Mouse (Mus musculus) olfactory bulb, adult 2 months (tissue): Measurements from ENCODE around the gene Unc5c. TPM values are rescaled to one million over a fixed set of nuclear protein-coding genes. Genes with fewer than 3 reads are reported as not detected.

Experiments
- H3K27ac ChIP-seq: fragments of 200-500 bp; 2 replicates; pipeline ENCODE4 v1.5.1; 2012; ENCODE audit warnings: low read depth, low read length; ENCODE audit not compliant: insufficient read depth
- H3K4me1 ChIP-seq: fragments of 200-500 bp; 2 replicates; pipeline ENCODE4 v1.6.1; 2012; ENCODE audit warnings: low read length; ENCODE audit not compliant: control insufficient read depth, insufficient read depth
- H3K4me3 ChIP-seq: fragments of 200-500 bp; 2 replicates; pipeline ENCODE4 v1.5.1; 2012; ENCODE audit warnings: mild to moderate bottlenecking, low read depth, low read length, moderate library complexity; ENCODE audit not compliant: insufficient read depth
- CTCF ChIP-seq: fragments of 200-500 bp; IDR thresholded peaks from 2 replicates; pipeline ENCODE4 v1.5.1; 2012; ENCODE audit warnings: low read depth, mild to moderate bottlenecking, low read length, moderate library complexity; ENCODE audit not compliant: insufficient read depth
- POLR2A ChIP-seq: fragments of 200-500 bp; IDR thresholded peaks from 2 replicates; pipeline ENCODE4 v1.6.1; 2012; ENCODE audit warnings: mild to moderate bottlenecking, low read depth, low read length, moderate library complexity; ENCODE audit not compliant: insufficient read depth
- WGBS: fragments of 180-500 bp; shearing (Covaris S2); methylation state at CpG from one replicate; pipeline ENCODE4 v1.1.7; 2018; 5-methylcytosine and 5-hydroxymethylcytosine counted together
- polyA plus RNA-seq: library from polyadenylated mRNA; stranded (reverse); fragments of >200 nt; gene quantifications from 2 replicates; pipeline ENCODE4 v1.2.4, GENCODE M21; 2012; ENCODE audit warnings: low replicate concordance; ENCODE audit not compliant: missing spikeins, insufficient read depth, insufficient read length

Unc5c gene
- polyA plus RNA-seq, 1 experiment, result not detected

- no peak for TF ChIP-seq POLR2A
- TF ChIP-seq CTCF, result no peak
- Histone ChIP-seq H3K27ac (no peak overlapping the region), H3K4me3 (no peak overlapping the region), H3K4me1 (no peaks in the 10 kb centered on the region)
- 92% methylated on average over 4 of the region's 4 CpGs for WGBS
Observed at GRCm38 (mm10) chr3:141498348-141499056, 33.5 kb downstream of the Unc5c start.

- H3K4me1 ChIP-seq, result no peaks in the 10 kb centered on the region
- H3K27ac ChIP-seq, result no peak overlapping the region
- TF ChIP-seq POLR2A (no peak), CTCF (no peak)
- H3K4me3 ChIP-seq, result no peak overlapping the region
- 76% methylated on average over 4 of the region's 4 CpGs for WGBS
Observed at GRCm38 (mm10) chr3:141501845-141502505, 37.0 kb downstream of the Unc5c start.

- no peak overlapping the region for H3K4me3 ChIP-seq
- no peak overlapping the region for H3K27ac ChIP-seq
- no peak for TF ChIP-seq POLR2A
- no peaks in the 10 kb centered on the region for H3K4me1 ChIP-seq
- WGBS, result 92% methylated on average over 3 of the region's 3 CpGs
Observed at GRCm38 (mm10) chr3:141503331-141503730, 38.3 kb downstream of the Unc5c start.

GRCm38 (mm10) chr3:141509772-141510171 lies 44.8 kb downstream of the Unc5c start:
- no peak overlapping the region for H3K27ac ChIP-seq
- TF ChIP-seq POLR2A (no peak), CTCF (no peak)
- WGBS, result 47% methylated on average over 1 of the region's 1 CpGs
- no peak overlapping the region for H3K4me3 ChIP-seq
- H3K4me1 ChIP-seq, result no peaks in the 10 kb centered on the region

GRCm38 (mm10) chr3:141511253-141512038 lies 46.4 kb downstream of the Unc5c start:
- Histone ChIP-seq H3K27ac (no peak overlapping the region), H3K4me3 (no peak overlapping the region), H3K4me1 (no peaks in the 10 kb centered on the region)
- WGBS, result 79% methylated on average over 5 of the region's 5 CpGs
- TF ChIP-seq CTCF (no peak), POLR2A (no peak)

- Histone ChIP-seq H3K4me1 (no peaks in the 10 kb centered on the region), H3K4me3 (no peak overlapping the region), H3K27ac (no peak overlapping the region)
- TF ChIP-seq CTCF, result no peak
- TF ChIP-seq POLR2A, result no peak
Observed at GRCm38 (mm10) chr3:141528751-141529150, 63.7 kb downstream of the Unc5c start.

GRCm38 (mm10) chr3:141529599-141529998 lies 64.6 kb downstream of the Unc5c start:
- no peak overlapping the region for H3K27ac ChIP-seq
- no peaks in the 10 kb centered on the region for H3K4me1 ChIP-seq
- no peak overlapping the region for H3K4me3 ChIP-seq
- no peak for TF ChIP-seq POLR2A
- TF ChIP-seq CTCF, result no peak

GRCm38 (mm10) chr3:141533861-141534260 lies 68.8 kb downstream of the Unc5c start:
- no peak for TF ChIP-seq CTCF
- no peak for TF ChIP-seq POLR2A
- H3K4me1 ChIP-seq, result no peaks in the 10 kb centered on the region
- H3K4me3 ChIP-seq, result no peak overlapping the region
- WGBS, result 96% methylated on average over 5 of the region's 5 CpGs
- H3K27ac ChIP-seq, result no peak overlapping the region

- H3K4me1 ChIP-seq, result no peaks in the 10 kb centered on the region
- no peak overlapping the region for H3K27ac ChIP-seq
- no peak for TF ChIP-seq CTCF
- no peak for TF ChIP-seq POLR2A
- H3K4me3 ChIP-seq, result no peak overlapping the region
- 90% methylated on average over 5 of the region's 5 CpGs for WGBS
Observed at GRCm38 (mm10) chr3:141536857-141537256, 71.8 kb downstream of the Unc5c start.
